ENCODE assay signal across 8 mouse cellular contexts in genomic region chr12:37108819-37109473, GRCm38 (mm10). TPM values are rescaled to one million over a fixed set of nuclear protein-coding genes. Genes with fewer than 3 reads are reported as not detected.
DNase-seq lines count a peak whose midpoint lies in the region; ATAC-seq lines count a peak whose summit lies in the region.

No protein-coding gene starts in this region.

- H3K27me3 ChIP-seq in kidney, embryonic 15.5 days: peaks cover 31% of the 10 kb centered on the region
- peaks cover 29% of the 10 kb centered on the region for H3K27me3 ChIP-seq in forebrain, embryonic 15.5 days
- peaks cover 61% of the 10 kb centered on the region for H3K27me3 ChIP-seq in hindbrain, embryonic 10.5 days (ENCODE audit: insufficient read depth, poor library complexity, severe bottlenecking)
- H3K27me3 ChIP-seq in liver, embryonic 16.5 days (ENCODE audit: control insufficient read depth, insufficient read depth, low read depth, low read length): peaks cover 27% of the 10 kb centered on the region

- no peaks in the 10 kb centered on the region for H3K9me3 ChIP-seq in kidney, embryonic 15.5 days (replicated peaks)
- H3K9me3 ChIP-seq in forebrain, embryonic 15.5 days: no peaks in the 10 kb centered on the region
- no peaks in the 10 kb centered on the region for H3K9me3 ChIP-seq in hindbrain, embryonic 10.5 days
- H3K9me3 ChIP-seq in liver, embryonic 16.5 days (replicated peaks; ENCODE audit: control insufficient read depth, low read length): no peaks in the 10 kb centered on the region

- no peak for DNase-seq in kidney, adult 11 months
- DNase-seq in R1 (ENCODE audit: low read depth, low spot score): peak; percentile 29
- DNase-seq in hindbrain, embryonic 10.5 days (ENCODE audit: low spot score): peak; percentile 47
- DNase-seq in retina, postnatal 7 days (ENCODE audit: low read depth, low spot score): peak; percentile 3
- DNase-seq in frontal cortex, adult 2 months (ENCODE audit: extremely low spot score in 1 of 2, low spot score in 1 of 2): no peak

- peak; percentile 59 for ATAC-seq in kidney, embryonic 15.5 days (replicated peaks; ENCODE audit: low FRiP score)
- peak; percentile 83 for ATAC-seq in forebrain, embryonic 15.5 days (replicated peaks)
- ATAC-seq in liver, embryonic 16.5 days (ENCODE audit: low read depth): no peak

- no peaks in the 10 kb centered on the region for H3K36me3 ChIP-seq in kidney, embryonic 15.5 days
- no peaks in the 10 kb centered on the region for H3K36me3 ChIP-seq in forebrain, embryonic 15.5 days
- no peaks in the 10 kb centered on the region for H3K36me3 ChIP-seq in hindbrain, embryonic 10.5 days
- H3K36me3 ChIP-seq in liver, embryonic 16.5 days (ENCODE audit: control insufficient read depth, insufficient read depth): no peaks in the 10 kb centered on the region

- peaks cover 24% of the 10 kb centered on the region for H3K4me1 ChIP-seq in kidney, embryonic 15.5 days
- H3K4me1 ChIP-seq in forebrain, embryonic 15.5 days: peaks cover 16% of the 10 kb centered on the region
- peaks cover 18% of the 10 kb centered on the region for H3K4me1 ChIP-seq in hindbrain, embryonic 10.5 days (replicated peaks)
- no peaks in the 10 kb centered on the region for H3K4me1 ChIP-seq in liver, embryonic 16.5 days (ENCODE audit: control insufficient read depth, low read depth, low read length)

- under 1% methylated on average over 29 of the region's 29 CpGs for WGBS in kidney, embryonic 15.5 days
- WGBS in forebrain, embryonic 15.5 days: under 1% methylated on average over 29 of the region's 29 CpGs
- WGBS in hindbrain, embryonic 10.5 days: under 1% methylated on average over 29 of the region's 29 CpGs
- WGBS in liver, embryonic 16.5 days (ENCODE audit: insufficient replicate concordance): under 1% methylated on average over 29 of the region's 29 CpGs

- peak overlapping the region; percentile 54 for H3K9ac ChIP-seq in kidney, embryonic 15.5 days
- peak overlapping the region; percentile 41 for H3K9ac ChIP-seq in forebrain, embryonic 15.5 days (replicated peaks)
- H3K9ac ChIP-seq in liver, embryonic 16.5 days (ENCODE audit: low read depth, low read length): no peak overlapping the region

- H3K4me2 ChIP-seq in kidney, embryonic 15.5 days: peak overlapping the region; percentile 97
- peak overlapping the region; percentile 93 for H3K4me2 ChIP-seq in forebrain, embryonic 15.5 days (replicated peaks)
- peak overlapping the region; percentile 61 for H3K4me2 ChIP-seq in liver, embryonic 16.5 days (ENCODE audit: low read depth, low read length)

- H3K27ac ChIP-seq in kidney, embryonic 15.5 days: peak overlapping the region; percentile 79
- H3K27ac ChIP-seq in forebrain, embryonic 15.5 days (replicated peaks): no peak overlapping the region
- peak overlapping the region; percentile 35 for H3K27ac ChIP-seq in hindbrain, embryonic 10.5 days
- H3K27ac ChIP-seq in liver, embryonic 16.5 days (ENCODE audit: low read length): no peak overlapping the region

- peak overlapping the region; percentile 60 for H3K4me3 ChIP-seq in kidney, embryonic 15.5 days (replicated peaks)
- H3K4me3 ChIP-seq in forebrain, embryonic 15.5 days: peak overlapping the region; percentile 46
- H3K4me3 ChIP-seq in hindbrain, embryonic 10.5 days: peak overlapping the region; percentile 60
- H3K4me3 ChIP-seq in liver, embryonic 16.5 days (ENCODE audit: low read depth, low read length): peak overlapping the region; percentile 35

RNA-seq across cellular contexts. Expression of gene Meox2, which starts 0.6 kb away (rescaled TPM):
- polyA plus RNA-seq in kidney, embryonic 15.5 days (2015; fragmentation: Nextera tagmentation; extraction: Ambion mirVana): 12.9 and 13.3 TPM in 2 replicates
- polyA plus RNA-seq in forebrain, embryonic 15.5 days (2015; fragmentation: Nextera tagmentation; extraction: Ambion mirVana): 0.29 TPM in 1 of 2 replicates, not detected in the other
- polyA plus RNA-seq in hindbrain, embryonic 10.5 days (2016; fragmentation: Nextera tagmentation; extraction: Ambion mirVana): 0.82 and 1.6 TPM in 2 replicates
- 0.15 and 0.40 TPM in 2 replicates for polyA plus RNA-seq in liver, embryonic 16.5 days (2015; fragmentation: Nextera tagmentation; extraction: Ambion mirVana)
- polyA plus RNA-seq in frontal cortex, adult 2 months (2012; rRNA removed): 0.17 and 0.18 TPM in 2 replicates

Comparison
In these comparisons a context has a peak if more than half of its experiments do, and no peak if none do; other contexts are left out.
1. H3K27ac ChIP-seq: peak in kidney, embryonic 15.5 days (single experiment) and hindbrain, embryonic 10.5 days (single experiment); none in forebrain, embryonic 15.5 days (single experiment) and liver, embryonic 16.5 days (single experiment).
2. DNase-seq: peak in R1 (single experiment), hindbrain, embryonic 10.5 days (single experiment) and retina, postnatal 7 days (single experiment); none in kidney, adult 11 months (single experiment) and frontal cortex, adult 2 months (0 of 2).
3. Peak in every context shown above with its lines, with median percentiles within 50 percentile points of each other: H3K4me2 ChIP-seq and H3K4me3 ChIP-seq.